Mouse (Mus musculus) urinary bladder, postnatal 14 days (tissue): Measurements from ENCODE around the gene Car2.

Experiments used
- DNase-seq: peaks from one replicate; pipeline ENCODE4 v3.0.0; 2021; ENCODE audit warnings: low spot score

Gene Car2

GRCm38 (mm10) chr3:14886102-14887098 lies at the start of gene Car2:
Gene Car2, plus strand, starts transcription at chr3:14886273.
- peak; percentile 70 for DNase-seq

GRCm38 (mm10) chr3:14838936-14839335 lies 47.1 kb upstream of the Car2 start:
- no peak for DNase-seq

- DNase-seq = no peak
Measured at GRCm38 (mm10) chr3:14839466-14840118, 46.5 kb upstream of the Car2 start.

GRCm38 (mm10) chr3:14848587-14849254 lies 37.4 kb upstream of the Car2 start:
- no peak for DNase-seq

GRCm38 (mm10) chr3:14853966-14854365 lies 32.1 kb upstream of the Car2 start:
- no peak for DNase-seq

- no peak for DNase-seq
Measured at GRCm38 (mm10) chr3:14854446-14854845, 31.6 kb upstream of the Car2 start.

- no peak for DNase-seq
Measured at GRCm38 (mm10) chr3:14857874-14858273, 28.2 kb upstream of the Car2 start.

- no peak for DNase-seq
Measured at GRCm38 (mm10) chr3:14860291-14860690, 25.8 kb upstream of the Car2 start.

- no peak for DNase-seq
Measured at GRCm38 (mm10) chr3:14861165-14861564, 24.9 kb upstream of the Car2 start.

- DNase-seq = no peak
Measured at GRCm38 (mm10) chr3:14861787-14862186, 24.3 kb upstream of the Car2 start.

GRCm38 (mm10) chr3:14862654-14863021 lies 23.4 kb upstream of the Car2 start:
- no peak for DNase-seq

- no peak for DNase-seq
Measured at GRCm38 (mm10) chr3:14863022-14863711, 22.9 kb upstream of the Car2 start, which contains the start of gene Car3. Gene Car3, plus strand, starts transcription at chr3:14863512.

- no peak for DNase-seq
Measured at GRCm38 (mm10) chr3:14863922-14864321, 22.2 kb upstream of the Car2 start.

- no peak for DNase-seq
Measured at GRCm38 (mm10) chr3:14865941-14866340, 20.1 kb upstream of the Car2 start.

GRCm38 (mm10) chr3:14869779-14870178 lies 16.3 kb upstream of the Car2 start:
- peak; percentile 75 for DNase-seq

- no peak for DNase-seq
Measured at GRCm38 (mm10) chr3:14870528-14870927, 15.5 kb upstream of the Car2 start.

- DNase-seq = no peak
Measured at GRCm38 (mm10) chr3:14871386-14871785, 14.7 kb upstream of the Car2 start.

GRCm38 (mm10) chr3:14874402-14875040 lies 11.6 kb upstream of the Car2 start:
- DNase-seq = no peak

- no peak for DNase-seq
Measured at GRCm38 (mm10) chr3:14876325-14876918, 9.7 kb upstream of the Car2 start.

GRCm38 (mm10) chr3:14877251-14877909 lies 8.7 kb upstream of the Car2 start:
- no peak for DNase-seq
